Mouse (Mus musculus) adrenal gland, adult 8-10 months (tissue): ENCODE results near the gene Hmg20b. TPM values are rescaled to one million over a fixed set of nuclear protein-coding genes. Genes with fewer than 3 reads are reported as not detected.

ENCODE experiments used
- DNase-seq: peaks from one replicate; pipeline ENCODE4 v3.0.0; 2022
- total RNA-seq, 4 experiments: library from RNA; stranded (reverse); gene quantifications; 2 replicates each; pipeline ENCODE4 v1.2.4; 2022

Gene Hmg20b
- total RNA-seq, 4 experiments from 2014 or later, result 94.2 to 121 (median 112) TPM

DNA sequence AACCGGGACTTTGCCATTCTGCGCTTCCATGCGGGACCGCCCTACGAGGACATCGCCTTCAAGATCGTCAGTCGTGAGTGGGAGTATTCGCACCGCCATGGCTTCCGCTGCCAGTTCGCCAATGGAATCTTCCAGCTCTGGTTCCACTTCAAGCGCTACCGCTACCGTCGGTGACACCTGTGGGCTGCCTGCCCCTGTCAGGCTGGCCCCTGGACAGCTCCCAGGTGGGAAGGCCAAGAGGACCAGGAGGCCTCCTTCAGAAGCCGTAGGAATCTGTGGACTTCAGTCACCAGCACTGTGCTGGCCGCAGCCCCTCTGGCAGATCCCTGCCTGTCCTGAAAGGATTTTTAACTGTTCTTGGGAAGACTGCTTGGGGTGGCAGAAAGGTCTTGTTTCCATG, 24.5 kb downstream of the Hmg20b start:
- DNase-seq, result no peak

DNA sequence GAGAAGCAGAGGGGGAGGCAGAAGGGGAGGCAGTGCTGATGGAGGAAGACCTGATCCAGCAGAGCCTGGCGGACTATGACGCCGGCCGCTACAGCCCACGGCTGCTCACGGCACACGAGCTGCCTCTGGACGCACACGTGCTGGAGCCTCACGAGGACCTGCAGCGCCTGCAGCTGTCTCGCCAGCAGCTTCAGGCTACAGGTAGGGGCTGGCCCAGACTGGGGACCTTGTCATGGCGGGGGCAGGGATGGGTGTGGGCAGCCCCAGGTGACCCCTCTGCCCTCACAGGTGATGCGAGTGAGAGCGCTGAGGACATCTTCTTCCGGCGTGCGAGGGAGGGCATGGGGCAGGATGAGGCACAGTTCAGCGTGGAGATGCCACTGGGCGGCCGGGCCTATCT, 25.1 kb downstream of the Hmg20b start:
- DNase-seq, result no peak

GRCm38 (mm10) chr10:81323791-81324530, 26.3 kb downstream of the Hmg20b start:
- no peak for DNase-seq

GRCm38 (mm10) chr10:81323141-81323775, 27.0 kb downstream of the Hmg20b start:
- DNase-seq, result no peak

GRCm38 (mm10) chr10:81322444-81322843, 27.8 kb downstream of the Hmg20b start:
- no peak for DNase-seq

DNA sequence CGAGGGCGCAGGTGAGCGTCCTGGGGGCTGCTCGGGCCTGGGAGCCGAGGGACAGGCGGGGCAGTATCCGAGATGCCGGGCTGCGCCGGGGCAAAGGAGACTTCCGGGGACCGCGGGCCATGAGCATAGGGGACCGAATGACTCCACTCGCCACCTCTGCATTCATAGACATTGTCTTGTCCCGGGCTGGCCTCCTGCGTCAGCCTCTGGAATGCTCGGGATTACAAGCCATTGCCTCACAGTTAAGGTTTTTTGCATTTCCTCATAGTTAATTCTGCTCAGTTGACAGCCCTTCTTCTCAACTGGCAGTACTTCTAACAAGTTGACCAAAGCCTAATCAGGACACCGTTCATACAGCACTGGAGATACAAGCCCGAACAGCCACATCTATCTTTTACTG, 28.8 kb downstream of the Hmg20b start:
- no peak for DNase-seq

GRCm38 (mm10) chr10:81320550-81321347, 29.5 kb downstream of the Hmg20b start, which contains the start of gene Cactin:
TSS of gene Cactin (plus strand) at chr10:81321103.
- DNase-seq, result peak; percentile 100

DNA sequence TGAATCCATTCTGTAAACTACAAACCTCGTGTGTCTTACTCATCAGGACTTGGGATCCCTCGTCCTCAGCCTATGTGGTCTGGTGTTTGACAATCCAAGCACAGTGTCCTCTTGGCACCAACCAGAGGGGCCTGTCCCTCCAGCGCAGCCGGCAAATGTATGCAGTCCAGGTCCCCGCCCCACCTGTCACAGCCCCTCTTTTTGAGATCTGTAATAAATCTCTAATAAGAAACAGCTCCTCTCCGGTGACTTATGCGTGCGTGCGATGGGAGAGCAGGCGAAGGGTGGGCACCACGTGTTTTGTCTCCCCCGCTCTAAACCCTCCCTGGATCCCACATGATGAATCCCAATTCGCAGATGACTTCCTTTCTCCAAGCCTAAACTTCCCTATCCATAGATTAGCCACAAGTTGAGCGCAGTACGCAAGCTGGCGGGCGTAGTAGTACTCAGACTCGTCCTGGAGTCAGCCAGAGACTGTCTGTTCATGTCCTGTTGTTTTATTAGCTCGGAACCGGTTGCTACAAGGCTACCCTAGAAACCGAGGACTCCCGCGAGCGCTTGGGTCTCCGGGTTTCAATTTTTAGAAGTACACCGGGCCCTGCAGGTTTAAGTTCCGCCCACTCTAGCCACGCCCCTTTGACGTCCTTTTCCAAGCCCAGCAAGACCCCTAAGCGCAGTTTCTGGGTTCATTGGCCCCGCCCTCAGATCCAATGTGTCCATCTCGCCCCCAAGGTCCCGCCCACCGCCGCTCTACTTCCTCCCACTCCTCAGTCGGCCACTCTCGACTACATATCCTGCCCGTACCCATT, 30.3 kb downstream of the Hmg20b start:
- DNase-seq, result peak; percentile 52

DNA sequence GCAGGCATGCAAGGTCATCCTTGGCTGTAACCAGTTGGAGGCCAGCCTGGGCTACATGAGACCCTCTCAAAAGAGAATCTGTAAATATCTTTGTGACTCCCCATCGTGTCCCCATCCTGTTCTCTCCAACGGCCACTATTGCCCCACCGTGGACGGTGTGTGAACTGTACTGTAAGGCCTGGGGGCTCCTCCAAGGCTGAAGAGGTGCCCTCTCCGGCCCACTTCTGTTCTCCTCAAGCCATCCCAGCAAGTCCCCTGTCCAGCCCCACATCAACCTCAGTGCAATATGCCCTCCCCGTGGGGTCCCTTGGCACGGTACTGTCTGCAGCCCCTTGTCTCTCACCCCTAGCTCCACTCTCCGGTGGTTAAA, 31.0 kb downstream of the Hmg20b start:
- DNase-seq, result peak; percentile 50

GRCm38 (mm10) chr10:81318589-81319329, 31.5 kb downstream of the Hmg20b start:
- peak; percentile 84 for DNase-seq

DNA sequence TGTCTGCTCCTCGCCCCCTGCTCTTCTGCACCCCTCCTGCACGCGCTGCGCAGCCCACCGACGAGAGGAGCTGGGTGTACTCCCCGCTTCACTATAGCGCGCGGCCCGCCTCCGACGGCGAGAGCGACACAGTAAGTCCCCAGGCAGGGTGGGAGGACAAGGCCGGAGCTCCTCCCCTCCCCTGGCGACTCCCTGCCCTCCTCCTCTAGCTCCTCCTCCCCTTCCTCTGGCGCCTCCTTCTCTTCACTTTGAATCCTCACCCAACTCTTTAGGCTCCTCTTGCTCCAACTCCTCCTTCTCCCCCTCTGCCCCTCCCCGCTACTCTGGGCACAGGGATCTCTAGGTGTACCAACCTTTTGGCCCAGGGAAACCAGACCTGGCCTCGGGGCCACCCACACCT, 33.0 kb downstream of the Hmg20b start:
- peak; percentile 84 for DNase-seq

GRCm38 (mm10) chr10:81316338-81317060, 33.8 kb downstream of the Hmg20b start:
- DNase-seq, result no peak

GRCm38 (mm10) chr10:81315587-81315986, 34.7 kb downstream of the Hmg20b start:
- DNase-seq, result no peak

- no peak for DNase-seq
Measured at GRCm38 (mm10) chr10:81314201-81314600, 36.1 kb downstream of the Hmg20b start.

DNA sequence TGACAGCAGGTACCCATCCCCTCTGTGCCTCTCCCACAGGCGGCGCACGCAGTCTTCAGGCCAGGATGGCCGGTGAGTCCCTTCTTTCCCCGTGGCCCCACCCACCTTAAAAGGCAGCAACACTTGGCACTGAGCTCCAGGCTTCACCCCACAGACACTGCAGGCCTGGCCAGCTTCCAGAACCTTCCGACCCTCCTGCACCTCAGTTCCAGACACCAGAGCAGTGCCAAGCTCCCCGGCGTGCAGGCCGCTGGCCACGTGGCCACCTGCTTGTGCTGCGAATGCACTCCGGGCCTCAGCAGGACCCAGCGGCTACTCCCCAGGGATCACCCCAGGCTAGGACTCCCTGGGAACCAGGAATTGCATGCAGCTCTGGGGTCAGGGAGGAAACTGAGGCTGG, 36.7 kb downstream of the Hmg20b start:
- DNase-seq, result no peak

DNA sequence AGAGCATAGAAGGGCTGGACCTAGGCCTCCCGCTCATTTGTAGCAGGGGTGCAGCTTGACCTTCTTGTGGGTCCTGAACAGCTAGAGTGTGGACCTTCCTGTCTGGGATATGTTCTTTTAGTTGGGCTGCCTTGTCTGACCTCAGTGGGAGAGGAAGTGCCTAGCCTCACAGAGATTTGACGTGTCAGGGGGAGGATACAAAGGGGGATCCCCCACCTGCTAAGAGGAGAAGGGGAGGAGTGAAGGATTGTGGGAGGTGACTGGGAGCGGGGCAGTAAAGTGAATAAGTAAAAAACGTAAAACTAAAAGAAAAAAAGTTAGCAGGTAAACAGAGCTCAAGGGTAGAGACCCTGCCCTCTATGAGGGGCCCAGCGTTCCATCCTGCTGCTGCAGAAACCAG, 40.7 kb downstream of the Hmg20b start:
- no peak for DNase-seq

DNA sequence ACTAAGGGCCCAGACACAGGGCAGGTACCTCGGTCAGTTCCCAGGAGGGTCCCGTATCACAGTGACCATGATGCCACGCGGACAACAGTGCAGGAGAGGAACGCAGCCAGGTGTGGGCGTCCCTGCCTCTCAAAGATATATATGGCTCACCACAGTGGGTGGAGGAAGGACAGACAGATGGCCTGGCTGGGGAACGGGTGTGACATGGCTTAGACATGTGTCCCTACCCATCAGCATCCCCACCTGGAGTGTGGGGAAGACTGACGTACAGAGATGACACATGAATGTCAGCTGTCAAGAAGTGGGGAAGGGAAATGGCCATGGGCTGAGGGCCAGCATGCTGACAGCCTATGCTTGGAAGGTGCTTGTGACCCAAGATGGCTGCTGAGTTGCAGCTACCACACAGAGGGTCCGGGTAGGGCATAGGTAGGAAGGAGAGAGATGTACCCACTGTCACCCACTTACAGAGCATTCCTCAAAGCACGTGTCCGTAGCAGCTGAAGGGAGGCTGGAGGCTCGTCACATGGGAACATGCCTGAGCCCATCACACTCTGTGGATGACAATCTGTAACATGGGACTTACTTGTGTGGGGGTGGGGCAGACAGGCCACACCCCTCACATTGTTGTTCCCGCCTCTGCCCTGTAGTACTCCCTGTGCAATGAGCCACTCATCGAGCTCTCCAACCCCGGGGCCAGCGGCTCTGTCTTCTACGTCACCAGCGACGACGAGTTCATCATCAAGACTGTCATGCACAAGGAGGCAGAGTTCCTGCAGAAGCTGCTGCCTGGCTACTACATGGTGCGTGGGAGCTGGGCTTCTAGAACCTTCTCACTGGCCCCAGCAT, 43.2 kb downstream of the Hmg20b start:
- no peak for DNase-seq

GRCm38 (mm10) chr10:81306173-81306668, 44.1 kb downstream of the Hmg20b start:
- no peak for DNase-seq

- no peak for DNase-seq
Measured at GRCm38 (mm10) chr10:81305663-81306062, 44.6 kb downstream of the Hmg20b start.
